Mouse (Mus musculus): ENCODE results near the gene Dock4.

The Dock4 gene

GRCm38 (mm10) chr12:40463828-40464227, 18.1 kb downstream of the Dock4 start:
- no peak for DNase-seq

GRCm38 (mm10) chr12:40464282-40464681, 18.5 kb downstream of the Dock4 start:
- no peak for DNase-seq

- DNase-seq = no peak
These were observed 22.5 kb downstream of the Dock4 start for GRCm38 (mm10) chr12:40468235-40468634.

GRCm38 (mm10) chr12:40469009-40469408, 23.3 kb downstream of the Dock4 start:
- no peak for DNase-seq

GRCm38 (mm10) chr12:40471649-40472399, 26.1 kb downstream of the Dock4 start:
- DNase-seq = no peak

- DNase-seq = no peak
These were observed 28.0 kb downstream of the Dock4 start for GRCm38 (mm10) chr12:40473709-40474108.

- no peak for DNase-seq
These were observed 32.1 kb downstream of the Dock4 start for GRCm38 (mm10) chr12:40477621-40478452.

- DNase-seq = no peak
These were observed 38.5 kb downstream of the Dock4 start for GRCm38 (mm10) chr12:40484224-40484623.

GRCm38 (mm10) chr12:40485210-40485609, 39.5 kb downstream of the Dock4 start:
- no peak for DNase-seq

- no peak for DNase-seq
These were observed 40.5 kb downstream of the Dock4 start for GRCm38 (mm10) chr12:40486047-40486837.

GRCm38 (mm10) chr12:40496387-40496786, 50.6 kb downstream of the Dock4 start:
- no peak for DNase-seq

GRCm38 (mm10) chr12:40497806-40498205, 52.1 kb downstream of the Dock4 start:
- no peak for DNase-seq

- DNase-seq = no peak
These were observed 52.5 kb downstream of the Dock4 start for GRCm38 (mm10) chr12:40498250-40498671.

GRCm38 (mm10) chr12:40498928-40499626, 53.3 kb downstream of the Dock4 start:
- no peak for DNase-seq

GRCm38 (mm10) chr12:40499627-40500329, 54.0 kb downstream of the Dock4 start:
- no peak for DNase-seq

GRCm38 (mm10) chr12:40501141-40501540, 55.4 kb downstream of the Dock4 start:
- DNase-seq = no peak

GRCm38 (mm10) chr12:40503520-40503919, 57.8 kb downstream of the Dock4 start:
- no peak for DNase-seq

- DNase-seq = no peak
These were observed 58.9 kb downstream of the Dock4 start for GRCm38 (mm10) chr12:40504687-40505086.

- DNase-seq = no peak
These were observed 62.2 kb downstream of the Dock4 start for GRCm38 (mm10) chr12:40507823-40508390.

- no peak for DNase-seq
These were observed 62.7 kb downstream of the Dock4 start for GRCm38 (mm10) chr12:40508416-40508815.

GRCm38 (mm10) chr12:40511643-40512369, 66.1 kb downstream of the Dock4 start:
- DNase-seq = no peak

All from thymus, postnatal 4 days (tissue).